In the genomic region with DNA sequence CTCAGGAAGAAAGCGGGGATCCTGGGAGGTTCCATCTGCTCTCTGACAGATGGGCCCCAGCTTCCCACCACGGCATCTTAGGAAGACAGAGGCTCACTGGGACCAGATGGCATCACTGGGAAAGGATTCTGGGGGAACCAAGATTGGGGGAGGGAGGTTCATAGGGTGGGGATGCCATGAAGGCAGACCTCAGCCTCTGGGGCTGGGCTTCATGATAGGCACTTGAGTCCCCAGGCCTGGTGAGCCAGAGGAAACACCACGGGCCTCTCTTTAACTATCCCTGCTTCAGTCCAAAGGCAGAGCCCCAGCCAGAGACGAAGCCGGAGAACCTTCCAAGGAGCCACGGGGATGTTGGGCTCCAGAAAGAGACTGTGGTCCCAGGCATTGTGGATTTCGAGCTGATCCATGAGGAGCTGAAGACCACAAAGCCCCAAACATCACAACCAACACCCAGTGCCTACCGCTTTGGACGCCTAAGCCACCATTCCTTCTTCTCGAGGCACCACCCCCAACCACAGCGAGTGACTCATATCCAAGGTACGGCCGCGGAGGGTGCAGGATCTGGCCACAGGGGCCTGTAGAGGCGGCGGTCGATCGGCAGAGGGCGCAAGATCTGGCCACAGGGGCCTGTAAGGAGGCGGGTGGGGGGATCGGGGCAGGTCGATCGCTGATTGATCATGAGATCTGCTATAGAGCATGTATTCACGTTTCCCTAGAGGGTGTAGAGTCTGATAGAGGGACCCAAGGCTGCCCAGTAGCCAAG, we compare ENCODE assay signal across 8 mouse cellular contexts. TPM values are rescaled to one million over a fixed set of nuclear protein-coding genes. Genes with fewer than 3 reads are reported as not detected.
DNase-seq lines count a peak whose midpoint lies in the region; ATAC-seq and TF ChIP-seq lines count a peak whose summit lies in the region.

No protein-coding gene starts in this region.

- no peak overlapping the region for H3K27ac ChIP-seq in limb, embryonic 11.5 days (replicated peaks; ENCODE audit: low read depth, low read length)

- H3K4me3 ChIP-seq in limb, embryonic 11.5 days (ENCODE audit: low read depth, low read length) = no peak overlapping the region

- intact Hi-C loops in heart, postnatal 14 days (cut with DNase I) = no loop called here

- in situ Hi-C loops in Patski (cut with MboI; ENCODE audit: low pct_unique_long_range_greater_than_20kb) = no loop called here

- no peaks in the 10 kb centered on the region for H3K4me1 ChIP-seq in limb, embryonic 11.5 days (ENCODE audit: control insufficient read depth, insufficient read depth, low read length)

- no peak for DNase-seq in frontal cortex, postnatal 10 days (ENCODE audit: low spot score in 2 of 2)
- peak; percentile 20 for DNase-seq in Patski (ENCODE audit: low read depth, low spot score)
- DNase-seq in embryo, embryonic 10 days (ENCODE audit: low spot score) = peak; percentile 70
- peak; percentile 25 to 32 for DNase-seq in heart, postnatal 14 days
- DNase-seq in limb, embryonic 11.5 days (ENCODE audit: low spot score) = peak; percentile 69
- peak; percentile 52 for DNase-seq in neural tube, embryonic 10.5 days (ENCODE audit: extremely low spot score, low spot score)
- no peak for DNase-seq in ovary, postnatal 14 days (ENCODE audit: low spot score)

- no peaks in the 10 kb centered on the region for H3K36me3 ChIP-seq in limb, embryonic 11.5 days (ENCODE audit: control insufficient read depth, insufficient read depth, low read length)

- H3K4me2 ChIP-seq in limb, embryonic 11.5 days (ENCODE audit: low read depth, severe bottlenecking) = peak overlapping the region; percentile 15; the same call in 1 of the 2 replicates

- H3K27me3 ChIP-seq in Patski = peaks cover 5% of the 10 kb centered on the region
- no peaks in the 10 kb centered on the region for H3K27me3 ChIP-seq in limb, embryonic 11.5 days (ENCODE audit: control insufficient read depth, insufficient read depth, low read length)

- 10% methylated on average over 24 of the region's 24 CpGs for WGBS in limb, embryonic 11.5 days

- H3K9me3 ChIP-seq in limb, embryonic 11.5 days (ENCODE audit: control insufficient read depth, low read length) = no peaks in the 10 kb centered on the region

- POLR2A ChIA-PET in Patski (lab: Charles Lee) = interaction anchor here (0.7 to 1.9 kb wide), 2 partner anchors 14 to 28 kb away, joined by 3 to 4 read pairs; a partner anchor contains a TSS

- H3K9ac ChIP-seq in limb, embryonic 11.5 days (ENCODE audit: low read length) = no peak overlapping the region

- CTCF ChIA-PET in Patski (lab: Charles Lee) = interaction anchor here (0.6 to 1.4 kb wide), 3 partner anchors 10 to 254 kb away, joined by 3 to 5 read pairs (median 4); no protein-coding TSS in a partner anchor

- TF ChIP-seq CTCF in Patski (IDR thresholded peaks at IDR 0.05) = peak; percentile 77

- peak; percentile 95 for ATAC-seq in frontal cortex, adult (ENCODE audit: low TSS enrichment)
- peak; percentile 83 for ATAC-seq in Patski
- ATAC-seq in limb, embryonic 11.5 days (ENCODE audit: insufficient number of reproducible peaks, low FRiP score, low TSS enrichment, low read depth) = no peak

RNA-seq across cellular contexts. Expression of a gene that starts 3.9 kb away (rescaled TPM):
- not detected for polyA plus RNA-seq in Patski (2021)
- total RNA-seq in heart, postnatal 14 days (2021) = 1 to 10 TPM in 1 of 2 experiments, under 1 TPM in 1; 0.31 to 6.1 TPM
- not detected in 2 replicates for polyA plus RNA-seq in limb, embryonic 11.5 days (2014; fragmentation: Nextera tagmentation; extraction: Ambion mirVana)

RNA-seq across cellular contexts. Expression of a gene that starts 28.1 kb away (rescaled TPM):
- 163 TPM for polyA plus RNA-seq in Patski (2021)
- 10 to 100 TPM; 19.1 to 19.9 TPM for total RNA-seq in heart, postnatal 14 days (2021)
- 86.9 and 91.0 TPM in 2 replicates for polyA plus RNA-seq in limb, embryonic 11.5 days (2014; fragmentation: Nextera tagmentation; extraction: Ambion mirVana)

Comparison
In these comparisons a context has a peak if more than half of its experiments do, and no peak if none do; other contexts are left out.
1. DNase-seq: peak in Patski (single experiment), embryo, embryonic 10 days (single experiment), heart, postnatal 14 days (2 of 2), limb, embryonic 11.5 days (single experiment) and neural tube, embryonic 10.5 days (single experiment); none in frontal cortex, postnatal 10 days (0 of 2) and ovary, postnatal 14 days (single experiment).